Mouse (Mus musculus): ENCODE data around the gene Olfr824.

- TF ChIP-seq CTCF (IDR thresholded peaks at IDR 0.05; ENCODE audit: low read depth, low read length) = no peak
- no peak for TF ChIP-seq POLR2A (IDR thresholded peaks at IDR 0.05; ENCODE audit: borderline replicate concordance, low read depth, low read length)
Observed at GRCm38 (mm10) chr10:130134811-130135210, 5.0 kb upstream of the Olfr824 start.

Data from bone marrow macrophage, adult 2 months (primary cell).